Mouse (Mus musculus) ovary, adult 10 weeks (tissue): Measurements from ENCODE around the gene Olfr642. TPM values are rescaled to one million over a fixed set of nuclear protein-coding genes. Genes with fewer than 3 reads are reported as not detected.

ENCODE experiments used
- polyA plus RNA-seq: library from polyadenylated mRNA; stranded (reverse); fragments of 350-450 nt; fragmentation: Illumina TruSeq; extraction: RNeasy Lipid Tissue Mini Kit (QIAGEN cat#74804); gene quantifications from one replicate; pipeline ENCODE4 v1.2.3, GENCODE M21; 2014

Gene Olfr642
- not detected for polyA plus RNA-seq

DNA sequence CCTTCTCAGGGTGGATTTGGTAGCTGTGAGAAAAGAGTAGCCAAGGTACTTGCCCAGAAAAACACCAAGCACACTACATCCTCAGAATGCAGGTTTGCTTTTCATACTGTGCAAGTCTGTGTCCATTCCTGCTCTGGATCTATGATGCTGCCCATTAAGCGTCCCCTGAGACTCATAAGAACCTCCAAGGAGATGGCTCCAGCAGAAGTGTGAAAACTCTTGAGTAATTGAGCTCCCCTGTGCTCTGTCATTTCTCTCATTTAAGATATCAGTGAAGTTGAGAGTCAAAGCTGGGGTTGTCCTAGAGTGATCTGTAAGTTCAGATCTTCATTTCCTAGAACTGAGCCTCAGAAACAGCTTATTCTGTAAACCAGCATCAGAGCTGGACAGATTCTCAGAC is at the start of gene Olfr642:
Gene Olfr642 (minus strand): TSS at position 101 of the 400 bp plus-strand sequence.

DNA sequence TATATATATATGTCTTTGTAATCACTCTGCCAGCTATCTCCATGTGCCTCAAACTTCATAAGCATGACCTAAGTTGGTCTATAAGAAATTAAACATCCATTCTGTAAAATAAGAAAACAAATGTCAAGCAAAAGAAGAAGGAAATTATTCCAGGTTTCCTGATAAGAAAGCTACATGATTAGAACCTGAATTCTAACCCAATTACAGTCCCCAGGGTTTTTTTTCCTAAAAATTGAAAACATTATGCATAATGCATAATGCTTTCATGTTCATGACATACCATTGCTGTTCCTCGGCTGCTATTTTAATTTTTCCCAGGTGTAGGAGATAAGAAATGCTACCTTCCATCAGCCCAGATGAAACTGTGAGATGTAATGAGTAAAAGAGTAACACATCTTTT is 32.9 kb upstream of the Olfr642 start, which contains the start of gene Olfr645:
Gene Olfr645 (minus strand): TSS at position 101 of the 400 bp plus-strand sequence.

DNA sequence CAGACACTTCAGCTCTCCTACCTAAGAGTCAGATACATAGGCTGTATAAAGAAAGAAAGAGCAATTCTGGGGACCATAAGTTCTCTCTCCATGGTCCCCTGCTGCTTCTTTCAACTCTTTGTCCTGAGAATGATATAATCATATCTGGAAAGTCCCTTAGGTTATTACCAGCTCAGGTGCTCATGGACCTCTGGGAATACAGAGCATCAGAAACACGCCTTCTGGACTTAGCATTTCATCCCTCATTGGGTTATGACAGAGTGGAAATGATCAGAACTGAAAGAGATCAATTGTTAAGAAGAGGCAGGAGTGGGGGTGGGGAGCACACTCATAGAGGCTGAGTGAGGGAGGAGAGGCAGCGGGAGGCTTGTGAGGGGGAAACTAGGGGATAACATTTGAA is 19.3 kb upstream of the Olfr642 start, which contains the start of gene Olfr644:
Gene Olfr644 (minus strand): TSS at position 101 of the 400 bp plus-strand sequence.

DNA sequence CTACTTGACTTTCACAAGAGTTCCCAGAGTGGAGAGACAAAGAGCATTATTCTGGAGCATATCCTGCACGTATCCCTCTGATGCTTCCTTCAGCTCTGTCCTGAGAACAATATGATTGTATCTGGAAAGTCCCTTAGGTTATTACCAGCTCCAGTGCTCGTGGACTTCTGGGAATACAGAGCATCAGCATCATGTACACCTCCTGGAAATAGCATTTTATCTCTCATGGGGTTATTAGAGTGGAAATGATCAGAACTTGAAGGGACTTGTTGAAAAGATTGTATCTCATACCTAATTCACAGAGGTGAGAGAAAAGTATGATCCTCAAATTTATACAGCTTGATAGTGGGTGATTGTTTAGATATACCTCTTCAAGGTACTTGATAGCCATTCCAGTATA is 8.9 kb upstream of the Olfr642 start, which contains the start of gene 4930516K23Rik:
Gene 4930516K23Rik (minus strand): TSS at position 101 of the 400 bp plus-strand sequence.

DNA sequence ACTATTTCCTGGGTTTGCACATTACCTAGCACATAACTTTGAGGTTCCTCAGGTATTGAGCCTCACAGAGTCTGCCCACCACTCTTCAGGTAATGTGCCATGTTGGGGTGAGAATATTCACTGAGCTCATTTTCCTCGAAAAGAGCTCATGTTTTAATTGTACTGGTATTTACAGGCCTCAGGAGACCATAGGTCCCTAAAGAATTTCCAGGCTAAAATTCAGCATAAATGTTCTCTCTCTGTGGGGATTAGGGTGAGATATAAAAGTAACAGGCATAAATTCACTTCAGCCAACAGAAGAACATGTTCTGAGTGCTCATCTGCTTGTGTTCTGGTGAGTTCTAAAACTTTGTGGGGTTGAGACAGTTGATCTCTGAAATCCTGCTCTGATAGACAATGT is 17.3 kb downstream of the Olfr642 start, which contains the start of gene Olfr641:
Gene Olfr641 (plus strand): TSS at position 301 of the 400 bp plus-strand sequence.

DNA sequence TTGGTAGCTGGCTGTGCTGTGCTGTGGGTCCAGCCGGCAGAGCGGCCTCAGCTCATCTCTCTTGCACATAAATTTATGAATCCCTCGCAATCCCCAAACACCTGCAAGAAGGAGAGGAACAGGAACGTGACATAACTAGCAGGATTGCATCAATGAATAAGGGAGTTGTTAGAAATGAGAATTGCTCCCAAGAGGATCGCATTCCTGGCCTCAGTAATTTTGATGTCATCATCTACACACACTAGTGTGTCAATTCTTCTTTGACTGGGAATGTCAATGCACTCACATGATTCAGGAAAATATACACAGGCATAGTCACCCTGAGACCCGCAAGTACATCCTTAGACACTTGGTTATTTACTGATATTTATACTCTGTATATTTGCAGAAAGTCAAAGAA is 27.0 kb downstream of the Olfr642 start, which contains the start of gene Olfr640:
Gene Olfr640 (minus strand): TSS at position 101 of the 400 bp plus-strand sequence.

DNA sequence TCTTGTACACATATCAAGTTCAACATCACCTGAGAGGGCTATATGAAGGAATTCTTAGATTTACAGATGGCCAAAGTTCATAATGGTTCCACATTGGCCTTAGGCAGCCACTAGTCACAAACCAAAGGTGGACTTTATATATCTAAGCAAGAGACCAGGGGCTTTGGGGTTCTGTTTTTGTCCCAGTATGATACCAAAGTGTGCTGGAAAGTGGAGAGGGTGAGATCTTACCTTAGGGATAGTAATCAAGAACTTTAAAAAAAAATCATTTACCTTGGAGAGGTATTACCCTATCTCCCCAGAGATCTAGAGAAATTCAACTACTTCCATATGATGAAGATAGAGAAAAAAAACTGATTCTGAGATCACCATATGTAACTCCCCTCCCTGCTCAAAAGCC is 35.3 kb downstream of the Olfr642 start, which contains the start of gene Olfr639:
Gene Olfr639 (minus strand): TSS at position 101 of the 400 bp plus-strand sequence.

DNA sequence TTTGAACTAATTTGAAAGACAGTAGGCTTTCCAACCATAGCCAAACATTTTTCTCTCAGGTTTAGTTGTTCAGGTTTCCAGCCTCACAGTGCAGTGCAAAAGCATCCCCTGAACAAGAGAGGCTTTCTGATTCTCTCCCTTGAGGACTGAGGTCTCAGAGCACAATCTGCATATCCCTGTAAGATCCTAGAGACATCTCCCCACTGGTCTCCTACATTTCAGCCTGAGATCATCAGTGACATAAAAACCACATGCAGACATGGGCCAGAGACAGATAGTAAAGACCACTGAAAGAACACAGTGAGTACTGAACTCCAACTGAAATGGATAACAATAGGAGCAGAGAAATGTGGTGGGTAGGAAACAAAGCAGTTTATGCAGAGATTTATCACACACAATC is 54.0 kb downstream of the Olfr642 start, which contains the start of gene Olfr638:
Gene Olfr638 (plus strand): TSS at position 301 of the 400 bp plus-strand sequence.

Other genes starting within 250 kb of the Olfr642 start
- gene Hbb-bt, start 238.7 kb downstream of the Olfr642 start, polyA plus RNA-seq, result 2.9 TPM
- 54.8 TPM for gene Hbb-bs, start 224.6 kb downstream of the Olfr642 start, polyA plus RNA-seq
- not detected for gene Hbb-bh2, start 212.1 kb downstream of the Olfr642 start, polyA plus RNA-seq
- gene Hbb-bh1, start 209.5 kb downstream of the Olfr642 start, polyA plus RNA-seq, result not detected
- not detected for gene Hbb-y, start 199.4 kb downstream of the Olfr642 start, polyA plus RNA-seq
- not detected for gene Olfr66, start 166.4 kb downstream of the Olfr642 start, polyA plus RNA-seq
- gene Olfr64, start 158.2 kb downstream of the Olfr642 start, polyA plus RNA-seq, result not detected
- gene Olfr65, start 149.2 kb downstream of the Olfr642 start, polyA plus RNA-seq, result not detected
- gene Olfr631, start 123.8 kb downstream of the Olfr642 start, polyA plus RNA-seq, result not detected
- gene Olfr632, start 118.3 kb downstream of the Olfr642 start, polyA plus RNA-seq, result not detected
- gene Olfr633, start 108.2 kb downstream of the Olfr642 start, polyA plus RNA-seq, result not detected
- not detected for gene Olfr635, start 81.5 kb downstream of the Olfr642 start, polyA plus RNA-seq
- not detected for gene Olfr638, start 53.9 kb downstream of the Olfr642 start, polyA plus RNA-seq
- not detected for gene Olfr639, start 35.4 kb downstream of the Olfr642 start, polyA plus RNA-seq
- gene Olfr640, start 27.1 kb downstream of the Olfr642 start, polyA plus RNA-seq, result not detected
- not detected for gene Olfr641, start 17.2 kb downstream of the Olfr642 start, polyA plus RNA-seq
- not detected for gene 4930516K23Rik, start 8.8 kb upstream of the Olfr642 start, polyA plus RNA-seq
- not detected for gene Olfr644, start 19.2 kb upstream of the Olfr642 start, polyA plus RNA-seq
- not detected for gene Olfr645, start 32.8 kb upstream of the Olfr642 start, polyA plus RNA-seq
- not detected for gene Olfr646, start 52.2 kb upstream of the Olfr642 start, polyA plus RNA-seq
- not detected for gene Ubqln5, start 77.2 kb upstream of the Olfr642 start, polyA plus RNA-seq
- not detected for gene Olfr643, start 84.7 kb upstream of the Olfr642 start, polyA plus RNA-seq
- gene Ubqln3, start 90.6 kb upstream of the Olfr642 start, polyA plus RNA-seq, result not detected
- gene Ubqlnl, start 97.9 kb upstream of the Olfr642 start, polyA plus RNA-seq, result not detected
- gene Olfm5, start 112.2 kb upstream of the Olfr642 start, polyA plus RNA-seq, result not detected
- 0.80 TPM for gene Olfr648, start 130.7 kb upstream of the Olfr642 start, polyA plus RNA-seq
- not detected for gene Olfr649, start 143.3 kb upstream of the Olfr642 start, polyA plus RNA-seq
- 1.5 TPM for gene Trim6, start 166.1 kb upstream of the Olfr642 start, polyA plus RNA-seq
- 18.0 TPM for gene Trim34a, start 191.8 kb upstream of the Olfr642 start, polyA plus RNA-seq
- 3.0 TPM for gene Trim5, start 235.4 kb upstream of the Olfr642 start, polyA plus RNA-seq